Mouse (Mus musculus) frontal cortex, adult 2 months (tissue): Measurements from ENCODE around the gene Cpa3. TPM values are rescaled to one million over a fixed set of nuclear protein-coding genes. Genes with fewer than 3 reads are reported as not detected.

Source experiments
- polyA plus RNA-seq: library from polyadenylated mRNA; depleted of rRNA; stranded (reverse); fragments of >200 nt; gene quantifications from 2 replicates; pipeline ENCODE4 v1.2.3, GENCODE M21; 2012; rRNA removed

Cpa3 gene
- polyA plus RNA-seq, 1 experiment = 0.18 TPM

Other genes starting within 250 kb of the Cpa3 start
- 14.4 and 15.6 TPM in 2 replicates for gene Hps3, start 206.9 kb downstream of the Cpa3 start, polyA plus RNA-seq
- 17.7 and 19.2 TPM in 2 replicates for gene Hltf, start 184.4 kb downstream of the Cpa3 start, polyA plus RNA-seq
- 34.6 and 39.6 TPM in 2 replicates for gene Gyg, start 86.9 kb downstream of the Cpa3 start, polyA plus RNA-seq
- gene Cpb1, start 33.6 kb upstream of the Cpa3 start, polyA plus RNA-seq = 0.18 and 0.29 TPM in 2 replicates
- 0.19 and 0.24 TPM in 2 replicates for gene Agtr1b, start 125.0 kb upstream of the Cpa3 start, polyA plus RNA-seq